Mouse (Mus musculus) forebrain, embryonic 14.5 days (tissue): ENCODE results near the gene Ano10. TPM values are rescaled to one million over a fixed set of nuclear protein-coding genes. Genes with fewer than 3 reads are reported as not detected.

Source experiments
- ATAC-seq: fragments of 200-750 bp; cut with Nextera tagmentation; 2 replicates; pipeline ENCODE4 v1.8.0; 2017; ENCODE audit warnings: mild to moderate bottlenecking, moderate library complexity
- DNase-seq: peaks from one replicate; pipeline ENCODE4 v3.0.0-alpha.2; 2015; ENCODE audit warnings: low spot score
- H3K27ac ChIP-seq: fragments of 300-500 bp; sonication (generic); 2 replicates; pipeline ENCODE4 v1.5.1; 2014; ENCODE audit warnings: low read depth, mild to moderate bottlenecking, control low read depth, low read length, moderate library complexity
- H3K27me3 ChIP-seq: fragments of 300-500 bp; sonication (generic); replicated peaks from 2 replicates; pipeline ENCODE4 v1.6.1; 2014; ENCODE audit warnings: low read length, control low read depth, mixed read lengths; ENCODE audit not compliant: control insufficient read depth, insufficient read depth
- H3K36me3 ChIP-seq: fragments of 300-500 bp; sonication (generic); 2 replicates; pipeline ENCODE4 v1.6.1; 2014; ENCODE audit warnings: low read length, control low read depth; ENCODE audit not compliant: control insufficient read depth, insufficient read depth
- H3K4me1 ChIP-seq: fragments of 300-500 bp; sonication (generic); 2 replicates; pipeline ENCODE4 v1.6.1; 2014; ENCODE audit warnings: antibody characterized with exemption, low read length, control low read depth; ENCODE audit not compliant: control insufficient read depth, insufficient read depth
- H3K4me2 ChIP-seq: fragments of 300-500 bp; sonication (generic); 2 replicates; pipeline ENCODE4 v1.6.1; 2014; ENCODE audit warnings: mild to moderate bottlenecking, control low read depth, low read length
- H3K4me3 ChIP-seq: fragments of 300-500 bp; sonication (generic); 2 replicates; pipeline ENCODE4 v1.5.1; 2014; ENCODE audit warnings: low read depth, low read length, control low read depth
- H3K9ac ChIP-seq: fragments of 300-500 bp; sonication (generic); 2 replicates; pipeline ENCODE4 v1.6.1; 2014; ENCODE audit warnings: mild to moderate bottlenecking, low read length, control low read depth, moderate library complexity
- H3K9me3 ChIP-seq: fragments of 300-500 bp; sonication (generic); replicated peaks from 2 replicates; pipeline ENCODE4 v1.6.1; 2016; ENCODE audit warnings: low read length, control low read depth, mixed read lengths; ENCODE audit not compliant: control insufficient read depth
- WGBS: fragments of 180-500 bp; shearing (Covaris S2); extraction: QIAGEN DNeasy Blood & Tissue Kit; methylation state at CpG from one replicate; pipeline ENCODE4 v1.1.7; 2014; 5-methylcytosine and 5-hydroxymethylcytosine counted together
- polyA plus RNA-seq: library from polyadenylated mRNA; unstranded; fragments of >200 nt; fragmentation: Nextera tagmentation; extraction: Ambion mirVana; gene quantifications from 2 replicates; pipeline ENCODE4 v1.2.1, GENCODE M21; 2014

The Ano10 gene
- polyA plus RNA-seq, 1 experiment from 2014 or later, result 45.2 TPM

GRCm38 (mm10) chr9:122245879-122246278, 48.3 kb downstream of the Ano10 start:
- DNase-seq, result no peak
- peaks cover 16% of the 10 kb centered on the region for H3K36me3 ChIP-seq
- WGBS, result 90% methylated on average over 8 of the region's 8 CpGs
- no peak overlapping the region for H3K4me2 ChIP-seq
- H3K4me1 ChIP-seq, result no peaks in the 10 kb centered on the region; the same call in 1 of the 2 replicates
- no peak for ATAC-seq
- H3K9ac ChIP-seq, result no peak overlapping the region
- no peak overlapping the region for H3K27ac ChIP-seq
- H3K4me3 ChIP-seq, result no peak overlapping the region
- H3K27me3 ChIP-seq, result no peaks in the 10 kb centered on the region
- no peaks in the 10 kb centered on the region for H3K9me3 ChIP-seq

DNA sequence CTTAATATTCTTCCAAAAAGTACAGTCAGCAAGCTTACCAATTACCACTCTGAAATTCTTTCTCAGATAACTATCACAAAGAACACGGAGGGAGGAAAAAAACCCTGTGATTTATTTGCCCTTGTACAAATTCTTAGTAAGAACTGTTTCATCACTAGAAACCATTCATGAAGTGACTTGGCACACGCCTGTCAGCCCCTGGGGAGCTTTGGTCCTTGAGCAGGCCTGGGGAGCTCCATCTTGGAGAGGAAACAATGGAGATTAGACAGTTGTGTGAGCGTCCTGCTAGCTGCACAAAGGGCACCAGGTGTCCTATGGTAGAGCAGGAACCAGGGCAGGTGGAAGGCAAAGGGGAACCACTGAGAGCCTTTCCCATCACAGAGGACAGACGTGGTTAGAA, 48.8 kb downstream of the Ano10 start:
- Histone ChIP-seq H3K27me3 (no peaks in the 10 kb centered on the region), H3K4me2 (no peak overlapping the region), H3K36me3 (peaks cover 12% of the 10 kb centered on the region), H3K9me3 (no peaks in the 10 kb centered on the region), H3K4me1 (no peaks in the 10 kb centered on the region; the same call in 1 of the 2 replicates), H3K9ac (no peak overlapping the region), H3K27ac (no peak overlapping the region), H3K4me3 (no peak overlapping the region)
- ATAC-seq (no peak), DNase-seq (no peak)
- 69% methylated on average over 4 of the region's 4 CpGs for WGBS

DNA sequence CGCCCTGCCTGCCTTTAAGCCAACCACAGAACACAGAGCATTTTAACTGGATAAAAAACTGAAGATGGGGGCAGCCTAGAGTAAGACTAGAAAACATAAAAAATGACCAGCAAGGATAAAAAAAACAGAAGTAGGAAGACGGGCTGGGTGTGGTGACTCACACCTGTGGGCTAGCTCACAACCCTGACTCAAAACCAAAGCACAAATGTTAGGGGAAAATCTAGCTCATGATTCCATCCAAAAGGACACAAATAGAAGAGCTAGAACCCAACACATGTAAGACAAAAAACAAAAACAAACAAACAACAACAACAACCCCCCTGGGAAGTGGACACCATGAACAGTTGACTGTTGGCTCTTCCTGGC, 49.4 kb downstream of the Ano10 start:
- no peak overlapping the region for H3K4me3 ChIP-seq
- 41% methylated on average over 2 of the region's 2 CpGs for whole genome bisulfite sequencing
- DNase-seq (no peak), ATAC-seq (no peak)
- peaks cover 6% of the 10 kb centered on the region; the same call in 1 of the 2 replicates for H3K36me3 ChIP-seq
- H3K9me3 ChIP-seq, result no peaks in the 10 kb centered on the region
- H3K4me2 ChIP-seq, result no peak overlapping the region
- no peaks in the 10 kb centered on the region; the same call in 1 of the 2 replicates for H3K4me1 ChIP-seq
- H3K27ac ChIP-seq, result no peak overlapping the region
- H3K27me3 ChIP-seq, result no peaks in the 10 kb centered on the region
- H3K9ac ChIP-seq, result no peak overlapping the region

DNA sequence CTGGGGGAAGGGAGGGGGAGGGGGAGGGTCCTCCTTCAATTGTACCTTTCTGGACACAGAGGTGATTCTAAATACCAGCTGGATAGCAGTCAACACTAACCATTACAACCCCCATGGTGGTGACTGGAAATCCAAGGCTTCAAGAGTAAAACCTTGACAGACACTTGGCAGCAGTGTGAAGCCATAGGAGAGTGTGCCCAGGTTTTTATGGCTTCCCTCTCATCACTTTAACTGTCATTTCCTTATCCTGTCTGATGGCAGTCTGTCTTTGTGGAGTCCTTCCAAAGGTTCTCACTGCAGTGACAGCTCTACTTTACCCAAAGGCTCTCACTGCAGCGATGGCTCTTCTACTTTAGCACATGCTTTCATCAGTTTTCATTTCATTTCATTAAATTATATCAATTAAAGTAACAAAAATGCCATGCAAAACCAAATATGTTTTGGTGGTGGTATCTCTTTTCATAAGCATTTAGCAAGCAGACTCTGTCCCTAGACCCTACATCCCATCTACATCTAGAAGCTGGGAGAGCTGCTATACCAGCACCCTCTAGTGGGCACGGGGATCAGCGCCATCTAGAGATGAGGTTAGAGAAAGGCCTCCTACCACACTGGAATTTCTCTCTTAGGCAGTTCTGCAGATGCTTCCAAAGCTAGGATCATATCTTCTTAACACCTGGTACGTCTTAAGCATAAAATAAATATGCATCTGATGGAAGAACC, 50.0 kb downstream of the Ano10 start:
- Histone ChIP-seq H3K9ac (no peak overlapping the region), H3K36me3 (peaks cover under 1% of the 10 kb centered on the region; the same call in 1 of the 2 replicates), H3K4me2 (no peak overlapping the region), H3K9me3 (no peaks in the 10 kb centered on the region), H3K4me3 (no peak overlapping the region), H3K27ac (no peak overlapping the region), H3K4me1 (no peaks in the 10 kb centered on the region; the same call in 1 of the 2 replicates), H3K27me3 (no peaks in the 10 kb centered on the region)
- ATAC-seq, result peak; percentile 43; the same call in 1 of the 2 replicates
- 28% methylated on average over 4 of the region's 4 CpGs for WGBS
- DNase-seq, result peak; percentile 78

DNA sequence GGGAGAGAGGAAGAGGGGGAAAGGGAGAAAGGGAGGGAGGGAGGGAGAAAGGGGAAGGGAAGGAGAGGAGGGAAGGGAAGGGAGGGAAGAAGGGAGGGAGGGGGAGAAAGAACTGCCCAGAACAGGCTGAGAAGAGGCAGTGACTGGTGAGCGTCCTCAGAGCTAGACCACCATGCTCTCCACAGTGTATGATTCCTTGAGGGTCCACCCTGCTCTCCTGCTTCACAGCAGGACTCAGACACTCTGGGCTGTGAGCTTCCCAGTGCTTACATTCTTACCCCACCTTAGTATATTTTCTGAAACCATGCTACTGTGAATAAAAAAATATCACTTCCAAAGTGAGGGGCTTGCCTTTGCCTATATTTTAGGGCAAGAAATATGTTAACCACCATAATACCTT, 50.9 kb downstream of the Ano10 start:
- Histone ChIP-seq H3K4me1 (no peaks in the 10 kb centered on the region; the same call in 1 of the 2 replicates), H3K4me3 (no peak overlapping the region), H3K27ac (no peak overlapping the region), H3K4me2 (no peak overlapping the region), H3K36me3 (no peaks in the 10 kb centered on the region), H3K9ac (no peak overlapping the region), H3K27me3 (no peaks in the 10 kb centered on the region), H3K9me3 (no peaks in the 10 kb centered on the region)
- ATAC-seq (no peak), DNase-seq (no peak)
- 85% methylated on average over 1 of the region's 1 CpGs for WGBS

- no peaks in the 10 kb centered on the region for H3K36me3 ChIP-seq
- no peak overlapping the region for H3K4me2 ChIP-seq
- H3K4me3 ChIP-seq, result no peak overlapping the region
- 42% methylated on average over 7 of the region's 7 CpGs for WGBS
- no peaks in the 10 kb centered on the region; the same call in 1 of the 2 replicates for H3K4me1 ChIP-seq
- H3K9me3 ChIP-seq, result no peaks in the 10 kb centered on the region
- H3K27me3 ChIP-seq, result no peaks in the 10 kb centered on the region
- ATAC-seq (no peak), DNase-seq (no peak)
- no peak overlapping the region for H3K9ac ChIP-seq
- no peak overlapping the region for H3K27ac ChIP-seq
These were observed 51.4 kb downstream of the Ano10 start for GRCm38 (mm10) chr9:122242856-122243255.

DNA sequence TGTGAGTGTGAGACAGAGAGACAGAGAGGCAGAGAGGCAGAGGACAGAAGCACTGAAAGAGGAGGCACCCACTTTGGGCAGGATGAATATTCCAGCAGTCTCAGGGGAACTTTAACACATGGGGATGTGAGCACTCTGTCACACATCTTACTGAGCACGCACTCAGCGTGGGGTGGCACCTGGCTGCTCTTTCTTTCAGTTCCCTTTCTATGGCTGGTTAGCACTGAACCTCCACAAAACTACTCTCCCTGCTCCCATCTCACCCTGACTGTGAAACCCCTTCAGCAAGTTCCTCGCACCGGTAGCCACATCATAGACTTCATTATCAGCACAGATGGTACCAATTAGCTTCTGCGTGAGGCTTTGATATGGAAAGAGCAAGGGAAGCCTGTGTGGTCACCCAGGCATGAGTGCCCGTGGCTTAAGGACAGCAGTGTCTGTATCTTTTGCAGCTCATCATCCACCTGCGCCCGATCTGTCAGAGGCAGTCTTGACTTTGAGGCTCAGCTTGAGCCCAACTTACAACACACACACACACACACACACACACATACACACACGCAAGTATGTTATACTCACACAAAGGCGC, 52.3 kb downstream of the Ano10 start:
- no peaks in the 10 kb centered on the region for H3K36me3 ChIP-seq
- no peak overlapping the region for H3K4me3 ChIP-seq
- no peaks in the 10 kb centered on the region; the same call in 1 of the 2 replicates for H3K4me1 ChIP-seq
- WGBS, result 59% methylated on average over 10 of the region's 10 CpGs
- H3K9ac ChIP-seq, result no peak overlapping the region
- DNase-seq (peak; percentile 46), ATAC-seq (0 out of 2 replicates have a peak, but pooled peaks have one; percentile 35)
- no peaks in the 10 kb centered on the region for H3K27me3 ChIP-seq
- no peak overlapping the region for H3K27ac ChIP-seq
- no peaks in the 10 kb centered on the region for H3K9me3 ChIP-seq
- no peak overlapping the region for H3K4me2 ChIP-seq

DNA sequence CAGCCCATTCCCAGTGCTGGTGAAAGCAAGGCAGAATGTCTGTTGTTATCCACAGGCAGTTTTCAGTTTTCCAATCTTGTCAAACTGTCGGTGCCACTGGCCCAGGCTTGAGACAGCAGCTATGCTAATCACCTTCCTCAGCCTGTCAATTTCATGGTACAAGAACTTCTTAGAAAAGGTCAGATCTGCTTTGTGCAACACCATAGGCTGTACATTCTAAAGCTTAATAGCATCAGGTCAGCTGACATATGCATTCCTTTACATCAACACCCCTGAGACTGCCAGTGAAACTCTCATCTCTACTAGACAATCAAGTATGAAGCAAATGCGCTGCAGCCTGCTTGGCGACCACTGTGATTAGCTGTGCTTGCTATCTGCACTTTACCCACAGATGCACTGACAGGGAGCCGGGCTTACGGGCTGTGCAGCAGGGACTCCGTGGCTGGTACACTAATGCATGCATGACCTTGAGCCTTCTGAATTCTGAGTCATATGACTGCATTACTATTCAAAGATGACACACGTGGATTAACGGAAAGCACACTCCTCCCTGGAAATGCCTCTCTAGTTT, 53.5 kb downstream of the Ano10 start:
- ATAC-seq, result no peak
- no peaks in the 10 kb centered on the region for H3K27me3 ChIP-seq
- H3K9me3 ChIP-seq, result no peaks in the 10 kb centered on the region
- no peaks in the 10 kb centered on the region; the same call in 1 of the 2 replicates for H3K4me1 ChIP-seq
- H3K4me2 ChIP-seq, result no peak overlapping the region
- H3K4me3 ChIP-seq, result no peak overlapping the region
- H3K9ac ChIP-seq, result 0 out of 2 replicates have a peak overlapping the region, but pooled peaks have one; percentile 3
- H3K36me3 ChIP-seq, result no peaks in the 10 kb centered on the region
- H3K27ac ChIP-seq, result no peak overlapping the region
- 49% methylated on average over 8 of the region's 8 CpGs for WGBS
- DNase-seq, result no peak

DNA sequence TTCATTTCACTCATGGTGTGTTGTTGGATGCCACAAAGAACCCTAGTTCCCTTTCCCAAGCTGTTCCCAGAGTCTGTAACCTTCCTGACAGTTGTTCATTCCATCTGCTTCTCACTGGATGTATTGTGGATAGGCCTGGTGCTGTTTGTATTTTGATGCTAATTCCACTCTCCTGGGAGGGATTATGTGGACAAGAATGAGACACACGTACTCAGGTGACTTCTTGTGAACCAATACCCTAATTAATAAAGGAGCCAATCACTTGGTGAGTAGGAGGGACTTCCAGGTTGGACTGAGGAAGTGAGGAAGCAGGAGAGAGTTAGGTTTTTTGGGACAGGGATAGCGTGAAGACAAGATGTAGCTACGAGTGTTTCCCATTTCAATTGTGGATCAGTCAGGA, 59.5 kb downstream of the Ano10 start:
- WGBS, result 69% methylated on average over 3 of the region's 3 CpGs
- H3K4me1 ChIP-seq, result no peaks in the 10 kb centered on the region
- H3K27ac ChIP-seq, result no peak overlapping the region
- H3K4me3 ChIP-seq, result no peak overlapping the region
- DNase-seq (no peak), ATAC-seq (no peak)
- H3K9me3 ChIP-seq, result no peaks in the 10 kb centered on the region
- no peaks in the 10 kb centered on the region for H3K36me3 ChIP-seq
- no peaks in the 10 kb centered on the region for H3K27me3 ChIP-seq
- no peak overlapping the region for H3K4me2 ChIP-seq
- H3K9ac ChIP-seq, result no peak overlapping the region
